Mouse (Mus musculus): ENCODE data around the gene Sumo1. TPM values are rescaled to one million over a fixed set of nuclear protein-coding genes. Genes with fewer than 3 reads are reported as not detected.

Gene Sumo1
- polyA plus RNA-seq, 1 experiment from 2014 or later = 414 TPM

GRCm38 (mm10) chr1:59542231-59542630, 128.4 kb downstream of the Sumo1 start:
- H3K27ac ChIP-seq = no peak overlapping the region
- WGBS = 59% methylated on average over 6 of the region's 6 CpGs
- no peak for ATAC-seq (replicated peaks; ENCODE audit: low FRiP score, low read depth)

GRCm38 (mm10) chr1:59541271-59542020, 129.2 kb downstream of the Sumo1 start:
- H3K4me3 ChIP-seq (replicated peaks; ENCODE audit: low read depth, low read length) = no peak overlapping the region
- H3K27me3 ChIP-seq (ENCODE audit: insufficient read depth, low read length) = no peaks in the 10 kb centered on the region
- no peaks in the 10 kb centered on the region for H3K9me3 ChIP-seq (replicated peaks; ENCODE audit: low read length)
- H3K27ac ChIP-seq = no peak overlapping the region
- DNase-seq (ENCODE audit: low spot score) (no peak), ATAC-seq (replicated peaks; ENCODE audit: low FRiP score, low read depth) (no peak)
- H3K4me2 ChIP-seq (ENCODE audit: low read length) = no peak overlapping the region
- WGBS = 86% methylated on average over 16 of the region's 16 CpGs
- H3K36me3 ChIP-seq (ENCODE audit: insufficient read depth, low read length) = no peaks in the 10 kb centered on the region
- TF ChIP-seq CTCF (IDR thresholded peaks at IDR 0.05; ENCODE audit: low read depth) = no peak
- H3K9ac ChIP-seq (ENCODE audit: low read depth, low read length) = no peak overlapping the region
- H3K4me1 ChIP-seq (replicated peaks; ENCODE audit: insufficient read depth, low read length) = no peaks in the 10 kb centered on the region

More at GRCm38 (mm10) chr1:59542231-59542630, 128.4 kb downstream of the Sumo1 start:
- no peak for TF ChIP-seq CTCF (IDR thresholded peaks at IDR 0.05; ENCODE audit: low read depth)
- H3K9ac ChIP-seq (ENCODE audit: low read depth, low read length) = no peak overlapping the region
- H3K4me1 ChIP-seq (replicated peaks; ENCODE audit: insufficient read depth, low read length) = no peaks in the 10 kb centered on the region
- H3K4me2 ChIP-seq (ENCODE audit: low read length) = no peak overlapping the region
- no peaks in the 10 kb centered on the region for H3K36me3 ChIP-seq (ENCODE audit: insufficient read depth, low read length)
- H3K4me3 ChIP-seq (replicated peaks; ENCODE audit: low read depth, low read length) = no peak overlapping the region
- H3K27me3 ChIP-seq (ENCODE audit: insufficient read depth, low read length) = no peaks in the 10 kb centered on the region
- DNase-seq (ENCODE audit: low spot score) = no peak
- H3K9me3 ChIP-seq (replicated peaks; ENCODE audit: low read length) = no peaks in the 10 kb centered on the region

DNA sequence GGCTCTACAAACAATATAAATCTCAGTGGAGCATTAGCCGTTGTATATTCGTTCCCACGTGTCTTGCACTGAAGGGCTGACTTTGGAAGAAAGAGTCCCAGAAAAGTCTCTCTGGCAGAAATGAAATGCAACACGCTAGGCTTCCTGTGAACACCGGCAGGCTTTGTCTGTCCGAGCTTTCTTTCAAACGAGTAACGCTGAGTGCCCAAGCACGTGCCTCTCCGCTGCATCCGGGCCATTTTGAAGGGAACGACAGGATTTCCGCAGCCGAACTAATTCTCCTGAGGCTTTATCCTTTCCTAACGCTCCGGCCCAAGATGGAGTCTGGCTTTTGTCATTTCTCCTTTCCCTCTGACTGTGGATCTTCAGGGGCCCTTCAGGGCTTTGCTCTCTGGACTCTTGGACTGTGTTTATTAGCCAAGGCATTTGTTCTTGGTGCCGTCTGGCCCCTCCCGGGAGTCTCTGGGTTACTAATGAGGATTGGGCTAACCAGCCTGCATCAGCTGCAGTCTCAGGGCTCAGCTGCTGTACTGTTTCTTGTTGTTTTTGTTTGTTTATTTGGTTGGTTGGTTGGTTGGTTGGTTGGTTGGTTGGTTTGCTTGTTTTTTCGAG, 130.0 kb downstream of the Sumo1 start:
- WGBS = 71% methylated on average over 19 of the region's 19 CpGs
- H3K27ac ChIP-seq = no peak overlapping the region
- no peak overlapping the region for H3K4me3 ChIP-seq (replicated peaks; ENCODE audit: low read depth, low read length)
- H3K27me3 ChIP-seq (ENCODE audit: insufficient read depth, low read length) = no peaks in the 10 kb centered on the region
- ATAC-seq (replicated peaks; ENCODE audit: low FRiP score, low read depth) (no peak), DNase-seq (ENCODE audit: low spot score) (no peak)
- H3K9ac ChIP-seq (ENCODE audit: low read depth, low read length) = no peak overlapping the region
- no peak overlapping the region for H3K4me2 ChIP-seq (ENCODE audit: low read length)
- no peaks in the 10 kb centered on the region for H3K9me3 ChIP-seq (replicated peaks; ENCODE audit: low read length)
- no peaks in the 10 kb centered on the region for H3K36me3 ChIP-seq (ENCODE audit: insufficient read depth, low read length)
- TF ChIP-seq CTCF (IDR thresholded peaks at IDR 0.05; ENCODE audit: low read depth) = no peak
- no peaks in the 10 kb centered on the region for H3K4me1 ChIP-seq (replicated peaks; ENCODE audit: insufficient read depth, low read length)

- DNase-seq (ENCODE audit: low spot score) = no peak
- Histone ChIP-seq H3K36me3 (ENCODE audit: insufficient read depth, low read length) (no peaks in the 10 kb centered on the region), H3K27me3 (ENCODE audit: insufficient read depth, low read length) (no peaks in the 10 kb centered on the region), H3K4me2 (ENCODE audit: low read length) (no peak overlapping the region), H3K9me3 (replicated peaks; ENCODE audit: low read length) (no peaks in the 10 kb centered on the region), H3K4me3 (replicated peaks; ENCODE audit: low read depth, low read length) (no peak overlapping the region), H3K4me1 (replicated peaks; ENCODE audit: insufficient read depth, low read length) (peaks cover 5% of the 10 kb centered on the region; the same call in 1 of the 2 replicates), H3K27ac (no peak overlapping the region), H3K9ac (ENCODE audit: low read depth, low read length) (no peak overlapping the region)
- WGBS = 91% methylated on average over 5 of the region's 5 CpGs
- no peak for TF ChIP-seq CTCF (IDR thresholded peaks at IDR 0.05; ENCODE audit: low read depth)
- no peak for ATAC-seq (replicated peaks; ENCODE audit: low FRiP score, low read depth)
These were observed 132.3 kb downstream of the Sumo1 start for GRCm38 (mm10) chr1:59538381-59538780.

Other genes starting within 250 kb of the Sumo1 start
- 15.2 and 17.9 TPM in 2 replicates for gene Fzd7, start 188.4 kb downstream of the Sumo1 start, polyA plus RNA-seq (2015; fragmentation: Nextera tagmentation; extraction: Ambion mirVana)
- gene Gm973, start 154.6 kb downstream of the Sumo1 start, polyA plus RNA-seq (2015; fragmentation: Nextera tagmentation; extraction: Ambion mirVana) = 1.6 and 2.5 TPM in 2 replicates
- gene Nop58, start 14.1 kb upstream of the Sumo1 start, polyA plus RNA-seq (2015; fragmentation: Nextera tagmentation; extraction: Ambion mirVana) = 162 and 173 TPM in 2 replicates
- 9.3 and 9.8 TPM in 2 replicates for gene Bmpr2, start 92.6 kb upstream of the Sumo1 start, polyA plus RNA-seq (2015; fragmentation: Nextera tagmentation; extraction: Ambion mirVana)
- 10.7 and 10.9 TPM in 2 replicates for gene Fam117b, start 242.2 kb upstream of the Sumo1 start, polyA plus RNA-seq (2015; fragmentation: Nextera tagmentation; extraction: Ambion mirVana)